Mouse (Mus musculus) intestine, postnatal 0 days (tissue): ENCODE data around the gene Crybb2. TPM values are rescaled to one million over a fixed set of nuclear protein-coding genes. Genes with fewer than 3 reads are reported as not detected.
A peak's percentile ranks its signal among the peaks of the same experiment; 100 is the strongest.
"Not testable (repeated sequence)": the region's sequence is repeated elsewhere in the genome, so short reads cannot be mapped to it uniquely, and the experiment has no call there.

Source experiments
- ATAC-seq: fragments of 200-750 bp; cut with Nextera tagmentation; 2 replicates; pipeline ENCODE4 v1.8.0; 2017; ENCODE audit warnings: mild to moderate bottlenecking, moderate TSS enrichment, moderate library complexity
- H3K27ac ChIP-seq: fragments of 300-500 bp; sonication (generic); 2 replicates; pipeline ENCODE4 v1.5.1; 2014; ENCODE audit warnings: mild to moderate bottlenecking, low read depth, low read length, moderate library complexity
- H3K27me3 ChIP-seq: fragments of 300-500 bp; sonication (generic); replicated peaks from 2 replicates; pipeline ENCODE4 v1.6.1; 2014; ENCODE audit warnings: low read length, mixed read lengths; ENCODE audit not compliant: control insufficient read depth, insufficient read depth
- H3K36me3 ChIP-seq: fragments of 300-500 bp; sonication (generic); 2 replicates; pipeline ENCODE4 v1.6.1; 2014; ENCODE audit warnings: mild to moderate bottlenecking, moderate library complexity; ENCODE audit not compliant: control insufficient read depth, insufficient read depth
- H3K4me1 ChIP-seq: fragments of 300-500 bp; sonication (generic); replicated peaks from 2 replicates; pipeline ENCODE4 v1.6.1; 2014; ENCODE audit warnings: antibody characterized with exemption, low read length, mixed read lengths; ENCODE audit not compliant: control insufficient read depth, insufficient read depth
- H3K4me2 ChIP-seq: fragments of 300-500 bp; sonication (generic); replicated peaks from 2 replicates; pipeline ENCODE4 v1.6.1; 2014; ENCODE audit warnings: low read depth, mild to moderate bottlenecking, moderate library complexity
- H3K4me3 ChIP-seq: fragments of 300-500 bp; sonication (generic); 2 replicates; pipeline ENCODE4 v1.5.1; 2014; ENCODE audit warnings: low read depth, low read length
- H3K9ac ChIP-seq: fragments of 300-500 bp; sonication (generic); 2 replicates; pipeline ENCODE4 v1.6.1; 2014; ENCODE audit warnings: mild to moderate bottlenecking, low read depth, low read length
- H3K9me3 ChIP-seq: fragments of 300-500 bp; sonication (generic); 2 replicates; pipeline ENCODE4 v1.6.1; 2016; ENCODE audit warnings: mixed run types; ENCODE audit not compliant: control insufficient read depth
- CTCF ChIP-seq: sonication (generic); IDR thresholded peaks from 2 replicates; pipeline ENCODE4 v1.5.1; 2016; ENCODE audit warnings: low read depth, mild to moderate bottlenecking, control low read depth, antibody characterized with exemption, moderate library complexity
- WGBS: fragments of 180-500 bp; shearing (Covaris S2); extraction: QIAGEN DNeasy Blood & Tissue Kit; methylation state at CpG from one replicate; pipeline ENCODE4 v1.1.7; 2014; 5-methylcytosine and 5-hydroxymethylcytosine counted together
- polyA plus RNA-seq: library from polyadenylated mRNA; unstranded; fragments of >200 nt; fragmentation: Nextera tagmentation; extraction: Ambion mirVana; gene quantifications from 2 replicates; pipeline ENCODE4 v1.2.1, GENCODE M21; 2015

The Crybb2 gene
- polyA plus RNA-seq, 1 experiment from 2014 or later = not detected

- H3K4me1 ChIP-seq = peaks cover 9% of the 10 kb centered on the region
- WGBS = 16% methylated on average over 5 of the region's 5 CpGs
- ATAC-seq = peak; percentile 63
- no peak overlapping the region for H3K4me3 ChIP-seq
- TF ChIP-seq CTCF = no peak
- no peak overlapping the region for H3K9ac ChIP-seq
- peak overlapping the region; percentile 46; the same call in 1 of the 2 replicates for H3K27ac ChIP-seq
- no peaks in the 10 kb centered on the region for H3K9me3 ChIP-seq
- H3K27me3 ChIP-seq = no peaks in the 10 kb centered on the region
- H3K36me3 ChIP-seq = no peaks in the 10 kb centered on the region
- 0 out of 2 replicates have a peak overlapping the region, but pooled peaks have one; percentile 7 for H3K4me2 ChIP-seq
These were observed 43.2 kb upstream of the Crybb2 start for GRCm38 (mm10) chr5:113113120-113113519.

DNA sequence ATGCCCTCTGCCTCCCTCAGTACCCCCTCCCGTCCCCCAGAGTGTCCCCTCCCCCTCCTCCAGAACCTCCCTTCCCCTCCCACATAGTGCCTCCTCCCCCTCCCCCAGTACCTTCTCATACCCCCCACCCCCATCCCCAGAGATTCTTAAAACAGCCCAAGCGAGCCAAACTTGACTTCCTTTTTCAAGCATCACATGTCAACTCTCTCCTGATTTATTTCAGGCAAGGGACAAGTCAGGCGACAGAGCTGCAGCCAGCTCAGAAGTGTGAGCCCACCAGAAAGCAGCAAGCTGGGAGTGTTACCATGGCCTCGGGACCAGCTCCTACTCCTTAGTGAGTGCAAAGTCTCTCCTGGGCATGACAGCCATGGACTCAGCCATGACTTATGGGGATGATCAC, 41.4 kb upstream of the Crybb2 start:
- no peak for TF ChIP-seq CTCF
- Histone ChIP-seq H3K9me3 (no peaks in the 10 kb centered on the region), H3K4me1 (peaks cover 9% of the 10 kb centered on the region), H3K4me2 (no peak overlapping the region), H3K27me3 (no peaks in the 10 kb centered on the region), H3K27ac (no peak overlapping the region), H3K4me3 (no peak overlapping the region), H3K9ac (no peak overlapping the region), H3K36me3 (no peaks in the 10 kb centered on the region)
- ATAC-seq = no peak
- 23% methylated on average over 4 of the region's 4 CpGs for WGBS

DNA sequence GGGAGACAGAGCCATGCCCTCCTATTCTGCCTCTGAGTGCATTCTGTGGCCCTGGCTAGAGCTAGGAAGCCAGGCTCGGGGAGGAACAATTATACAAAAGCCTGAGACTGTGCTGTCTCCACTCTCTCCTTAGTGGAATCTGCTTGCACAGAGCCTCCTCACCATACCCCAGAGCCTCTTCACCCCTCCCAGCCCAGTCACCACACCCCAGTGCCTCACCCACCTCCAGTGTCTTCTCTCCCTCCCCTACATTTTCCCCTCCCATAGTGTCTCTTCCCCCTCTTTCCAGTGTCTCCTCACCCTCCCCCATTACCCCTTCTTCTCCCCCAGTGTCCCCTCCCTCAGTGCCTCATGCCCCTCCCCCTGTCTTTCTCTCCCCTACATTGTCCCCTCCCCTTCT, 41.0 kb upstream of the Crybb2 start:
- WGBS = 27% methylated on average over 1 of the region's 1 CpGs
- peaks cover 9% of the 10 kb centered on the region for H3K4me1 ChIP-seq
- no peak overlapping the region for H3K9ac ChIP-seq
- no peaks in the 10 kb centered on the region for H3K27me3 ChIP-seq
- no peak for TF ChIP-seq CTCF
- H3K4me2 ChIP-seq = no peak overlapping the region
- no peak overlapping the region for H3K4me3 ChIP-seq
- no peak overlapping the region for H3K27ac ChIP-seq
- no peaks in the 10 kb centered on the region for H3K36me3 ChIP-seq
- H3K9me3 ChIP-seq = no peaks in the 10 kb centered on the region
- ATAC-seq = no peak

DNA sequence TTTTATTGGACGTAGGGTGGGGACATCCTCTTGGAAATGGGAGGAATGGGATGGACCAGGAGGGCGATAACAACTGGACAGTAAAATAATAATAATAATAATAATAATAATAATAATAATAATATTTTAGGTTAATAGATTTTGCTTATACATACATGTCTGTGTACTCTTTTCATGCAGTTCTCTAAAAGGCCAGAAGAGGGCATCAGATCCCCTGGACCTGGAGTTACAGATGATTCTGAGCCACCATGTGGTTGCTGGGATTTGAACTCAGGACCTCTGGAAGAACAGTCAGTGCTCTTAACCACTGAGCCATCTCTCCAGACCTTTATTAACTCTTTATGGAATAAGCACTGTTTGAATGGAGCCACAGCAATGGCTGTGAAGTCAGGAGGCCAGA, 39.7 kb upstream of the Crybb2 start:
- not testable (repeated sequence) for H3K4me2 ChIP-seq, ATAC-seq, H3K27me3 ChIP-seq, H3K36me3 ChIP-seq, H3K4me1 ChIP-seq, H3K9ac ChIP-seq, H3K27ac ChIP-seq, H3K4me3 ChIP-seq, H3K9me3 ChIP-seq
- 92% methylated on average over 2 of the region's 2 CpGs for WGBS
- peak; percentile 67 for TF ChIP-seq CTCF

GRCm38 (mm10) chr5:113108165-113108764, 38.3 kb upstream of the Crybb2 start:
- Histone ChIP-seq H3K36me3 (no peaks in the 10 kb centered on the region; the same call in 1 of the 2 replicates), H3K9me3 (no peaks in the 10 kb centered on the region), H3K4me1 (no peaks in the 10 kb centered on the region; the same call in 1 of the 2 replicates), H3K27me3 (no peaks in the 10 kb centered on the region), H3K4me2 (no peak overlapping the region), H3K4me3 (no peak overlapping the region), H3K9ac (no peak overlapping the region), H3K27ac (no peak overlapping the region)
- ATAC-seq = no peak
- TF ChIP-seq CTCF = no peak
- 66% methylated on average over 11 of the region's 11 CpGs for WGBS

GRCm38 (mm10) chr5:113107709-113108108, 37.8 kb upstream of the Crybb2 start:
- 77% methylated on average over 3 of the region's 3 CpGs for WGBS
- no peak overlapping the region for H3K9ac ChIP-seq
- no peaks in the 10 kb centered on the region for H3K27me3 ChIP-seq
- H3K36me3 ChIP-seq = no peaks in the 10 kb centered on the region; the same call in 1 of the 2 replicates
- no peak overlapping the region for H3K27ac ChIP-seq
- H3K9me3 ChIP-seq = no peaks in the 10 kb centered on the region
- H3K4me1 ChIP-seq = no peaks in the 10 kb centered on the region; the same call in 1 of the 2 replicates
- no peak overlapping the region for H3K4me2 ChIP-seq
- TF ChIP-seq CTCF = no peak
- no peak overlapping the region for H3K4me3 ChIP-seq
- no peak for ATAC-seq

DNA sequence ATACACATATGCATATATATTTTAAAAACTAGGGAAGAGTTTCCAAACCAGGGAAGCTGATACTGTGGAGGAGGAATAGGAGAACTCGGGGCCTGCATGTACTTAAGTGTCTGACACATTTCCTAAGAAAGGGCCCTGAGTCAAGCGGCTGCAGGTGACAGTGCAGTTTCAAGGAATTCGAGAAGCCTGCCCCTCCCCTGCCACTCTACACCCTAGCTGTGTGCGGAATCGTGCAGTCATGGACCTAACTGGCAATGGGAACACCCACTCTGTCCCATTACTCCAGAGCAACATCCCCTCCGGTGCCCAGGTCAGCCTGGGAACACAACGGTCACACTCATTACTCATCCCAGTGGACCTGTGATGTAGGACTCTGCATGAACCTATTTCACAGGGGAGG, 36.7 kb upstream of the Crybb2 start:
- Histone ChIP-seq H3K27ac (no peak overlapping the region), H3K9ac (no peak overlapping the region), H3K4me1 (no peaks in the 10 kb centered on the region), H3K36me3 (no peaks in the 10 kb centered on the region; the same call in 1 of the 2 replicates), H3K4me2 (no peak overlapping the region), H3K27me3 (no peaks in the 10 kb centered on the region), H3K9me3 (no peaks in the 10 kb centered on the region), H3K4me3 (no peak overlapping the region)
- TF ChIP-seq CTCF = no peak
- ATAC-seq = no peak
- WGBS = 74% methylated on average over 7 of the region's 7 CpGs
